Mouse (Mus musculus): ENCODE data around the gene Mettl7a1.

- TF ChIP-seq CTCF (IDR thresholded peaks at IDR 0.05) (no peak), EP300 (IDR thresholded peaks at IDR 0.05) (no peak)
Observed at GRCm38 (mm10) chr15:100271411-100271810, 32.5 kb upstream of the Mettl7a1 start.

Measured in lung, postnatal 0 days (tissue).